ENCODE assay signal across 11 mouse cellular contexts in genomic region chr15:10833866-10834571, GRCm38 (mm10).
A peak's percentile ranks its signal among the peaks of the same experiment; 100 is the strongest.
DNase-seq lines count a peak whose midpoint lies in the region; ATAC-seq and TF ChIP-seq lines count a peak whose summit lies in the region.
"Had no signal": no experiment of that assay in that cellular context is flagged by ENCODE, and none has a peak within 500 bp of the region (broad histone marks: within the 10 kb centered on the region; RNA-seq: fewer than 3 reads in every experiment).

No protein-coding gene starts in this region.

- WGBS in heart, embryonic 14.5 days: 38% methylated on average over 7 of the region's 7 CpGs
- WGBS in heart, embryonic 16.5 days: 50% methylated on average over 7 of the region's 7 CpGs
- WGBS in kidney, embryonic 16.5 days: 47% methylated on average over 7 of the region's 7 CpGs
- WGBS in liver, postnatal 0 days (ENCODE audit: insufficient replicate concordance): 59% methylated on average over 7 of the region's 7 CpGs

- intact Hi-C loops in gastrocnemius, postnatal 14 days (cut with DNase I; ENCODE audit: low total_unique reads): no loop called here

- H3K27me3 ChIP-seq in heart, embryonic 14.5 days (ENCODE audit: control insufficient read depth, insufficient read depth, low read length): no peaks in the 10 kb centered on the region
- H3K27me3 ChIP-seq in heart, embryonic 16.5 days (ENCODE audit: control insufficient read depth, insufficient read depth, low read length): no peaks in the 10 kb centered on the region
- H3K27me3 ChIP-seq in kidney, embryonic 16.5 days (ENCODE audit: insufficient read depth, low read length): no peaks in the 10 kb centered on the region
- H3K27me3 ChIP-seq in liver, postnatal 0 days (ENCODE audit: insufficient read depth, low read length): no peaks in the 10 kb centered on the region

- no peak for TF ChIP-seq EP300 in liver, postnatal 0 days (IDR thresholded peaks at IDR 0.05; ENCODE audit: low read depth)

- H3K36me3 ChIP-seq in heart, embryonic 14.5 days (ENCODE audit: control insufficient read depth, insufficient read depth, low read length): no peaks in the 10 kb centered on the region
- no peaks in the 10 kb centered on the region for H3K36me3 ChIP-seq in heart, embryonic 16.5 days (ENCODE audit: control insufficient read depth, insufficient read depth)
- H3K36me3 ChIP-seq in kidney, embryonic 16.5 days (ENCODE audit: insufficient read depth, low read length): no peaks in the 10 kb centered on the region
- H3K36me3 ChIP-seq in liver, postnatal 0 days (replicated peaks; ENCODE audit: insufficient read depth, low read length): no peaks in the 10 kb centered on the region

- H3K9ac ChIP-seq in heart, embryonic 14.5 days (ENCODE audit: low read length): no peak overlapping the region
- no peak overlapping the region for H3K9ac ChIP-seq in heart, embryonic 16.5 days (ENCODE audit: low read length)
- no peak overlapping the region for H3K9ac ChIP-seq in kidney, embryonic 16.5 days (replicated peaks; ENCODE audit: low read length)
- H3K9ac ChIP-seq in liver, postnatal 0 days (replicated peaks): no peak overlapping the region

- no peak for DNase-seq in heart, postnatal 4 days
- no peak for DNase-seq in liver, postnatal 0 days
- no peak for DNase-seq in gastrocnemius, postnatal 14 days
- DNase-seq in gastrocnemius, postnatal 25 days: no peak
- DNase-seq: adrenal gland, postnatal 14 days; embryo, embryonic 11 days; lung, postnatal 10 days had no signal

- H3K4me3 ChIP-seq in heart, embryonic 14.5 days (ENCODE audit: control insufficient read depth in 1 of 2, insufficient read depth in 1 of 2, low read depth in 1 of 2, low read length in 2 of 2): no peak overlapping the region
- no peak overlapping the region for H3K4me3 ChIP-seq in heart, embryonic 16.5 days (ENCODE audit: low read length)
- H3K4me3 ChIP-seq in kidney, embryonic 16.5 days (ENCODE audit: low read length): no peak overlapping the region
- no peak overlapping the region for H3K4me3 ChIP-seq in liver, postnatal 0 days (ENCODE audit: low read depth, low read length)

- no peak overlapping the region for H3K4me2 ChIP-seq in heart, embryonic 14.5 days (ENCODE audit: low read length)
- H3K4me2 ChIP-seq in heart, embryonic 16.5 days (ENCODE audit: low read depth, low read length): no peak overlapping the region
- H3K4me2 ChIP-seq in kidney, embryonic 16.5 days (replicated peaks; ENCODE audit: low read depth, low read length): no peak overlapping the region
- no peak overlapping the region for H3K4me2 ChIP-seq in liver, postnatal 0 days (ENCODE audit: low read depth, low read length)

- H3K4me1 ChIP-seq in heart, embryonic 14.5 days (ENCODE audit: control insufficient read depth in 2 of 2, insufficient read depth in 2 of 2, low read length in 2 of 2): peaks cover 0 to 2% of the 10 kb centered on the region in 2 experiments; a peak in 1 of 4 replicates
- peaks cover 4% of the 10 kb centered on the region for H3K4me1 ChIP-seq in heart, embryonic 16.5 days (ENCODE audit: control insufficient read depth, insufficient read depth, low read length)
- H3K4me1 ChIP-seq in kidney, embryonic 16.5 days (ENCODE audit: insufficient read depth, low read length): peaks cover 9% of the 10 kb centered on the region; the same call in 1 of the 2 replicates
- H3K4me1 ChIP-seq in liver, postnatal 0 days (ENCODE audit: insufficient read depth): peaks cover 7% of the 10 kb centered on the region; the same call in 1 of the 2 replicates

- no peaks in the 10 kb centered on the region for H3K9me3 ChIP-seq in heart, embryonic 14.5 days (ENCODE audit: control insufficient read depth, low read length)
- H3K9me3 ChIP-seq in heart, embryonic 16.5 days (replicated peaks; ENCODE audit: control insufficient read depth, low read length): no peaks in the 10 kb centered on the region
- no peaks in the 10 kb centered on the region for H3K9me3 ChIP-seq in kidney, embryonic 16.5 days (ENCODE audit: low read length)
- no peaks in the 10 kb centered on the region for H3K9me3 ChIP-seq in liver, postnatal 0 days (ENCODE audit: low read length)

- peak overlapping the region in 1 of 2 experiments; percentile 19; a peak in 1 of 4 replicates for H3K27ac ChIP-seq in heart, embryonic 14.5 days (replicated peaks in 1 of 2; ENCODE audit: control insufficient read depth in 1 of 2, insufficient read depth in 1 of 2, low read depth in 2 of 2, low read length in 2 of 2)
- H3K27ac ChIP-seq in heart, embryonic 16.5 days (ENCODE audit: low read length): 0 out of 2 replicates have a peak overlapping the region, but pooled peaks have one; percentile 2
- H3K27ac ChIP-seq in kidney, embryonic 16.5 days (ENCODE audit: low read length): peak overlapping the region; percentile 17
- peak overlapping the region; percentile 51; the same call in 1 of the 2 replicates for H3K27ac ChIP-seq in liver, postnatal 0 days (ENCODE audit: low read depth)

- 0 out of 2 replicates have a peak, but pooled peaks have one; percentile 39 for ATAC-seq in heart, embryonic 14.5 days (ENCODE audit: insufficient number of reproducible peaks, insufficient read depth, low FRiP score, low read depth)
- peak; percentile 67; the same call in 1 of the 2 replicates for ATAC-seq in heart, embryonic 16.5 days (replicated peaks; ENCODE audit: extremely low read depth, insufficient read depth, low FRiP score)
- ATAC-seq in kidney, embryonic 16.5 days (ENCODE audit: low FRiP score, low TSS enrichment): peak; percentile 73
- no peak for ATAC-seq in liver, postnatal 0 days
- no peak for ATAC-seq in activated CD4-positive, CD25-positive, alpha-beta regulatory T cell, adult 4 months

- no peak for TF ChIP-seq CTCF in liver, postnatal 0 days (IDR thresholded peaks at IDR 0.05; ENCODE audit: low read depth)

Comparison
In these comparisons a context has a peak if more than half of its experiments do, and no peak if none do; other contexts are left out.
1. ATAC-seq: peak in heart, embryonic 14.5 days (single experiment), heart, embryonic 16.5 days (single experiment) and kidney, embryonic 16.5 days (single experiment); none in liver, postnatal 0 days (single experiment) and activated CD4-positive, CD25-positive, alpha-beta regulatory T cell, adult 4 months (single experiment).